Mouse (Mus musculus) frontal cortex, postnatal 10 days (tissue): ENCODE results near the gene Nlgn1.

Source experiments
- DNase-seq, 2 experiments: peaks; one replicate each; pipeline ENCODE4 v3.0.0; 2022; ENCODE audit warnings: low spot score in 2 of 2, mixed read lengths in 1 of 2

Nlgn1 gene

DNA sequence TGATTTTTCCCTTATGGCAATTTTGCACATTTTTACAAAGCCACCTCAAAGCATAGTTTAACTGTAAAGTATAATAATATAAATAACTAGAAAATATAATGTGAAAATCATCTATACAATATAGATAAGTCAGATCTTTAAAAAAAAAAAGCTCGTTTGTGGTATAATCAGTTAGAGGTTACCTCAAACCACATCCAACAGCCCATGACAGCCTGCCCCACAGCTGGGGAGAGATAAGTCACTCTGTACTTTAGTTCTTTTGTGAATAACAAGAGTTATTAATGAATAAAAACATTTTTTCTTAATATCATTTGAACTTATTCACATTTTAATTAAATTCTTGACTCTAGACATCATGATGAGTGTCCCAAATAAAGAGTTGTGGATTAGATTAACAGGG is 130.8 kb downstream of the Nlgn1 start:
- no peak for DNase-seq

- no peak for DNase-seq
Observed at GRCm38 (mm10) chr3:26194970-26195369, 137.3 kb downstream of the Nlgn1 start.

- DNase-seq, result no peak
Observed at GRCm38 (mm10) chr3:26181013-26181412, 151.2 kb downstream of the Nlgn1 start.

- DNase-seq, result no peak
Observed at GRCm38 (mm10) chr3:26175371-26175770, 156.9 kb downstream of the Nlgn1 start.

DNA sequence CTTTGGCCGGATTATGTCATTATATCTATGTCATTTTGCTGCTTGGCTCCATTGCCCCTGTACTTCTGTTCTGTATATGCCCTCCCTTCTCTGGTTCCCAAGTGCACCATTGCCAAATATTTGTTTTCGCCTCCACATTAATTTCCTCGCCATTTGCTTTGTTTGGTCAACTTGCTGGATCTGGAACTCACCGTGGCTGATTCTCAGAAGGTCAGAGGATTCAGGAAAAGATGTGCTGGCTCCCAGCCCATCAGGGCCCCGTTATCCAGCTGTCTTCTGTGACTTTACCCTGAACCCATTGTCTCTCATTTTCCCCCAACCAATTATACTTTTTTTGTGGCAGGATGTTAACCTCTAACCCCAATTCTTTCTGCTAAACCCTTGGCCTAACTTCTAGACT is 158.0 kb downstream of the Nlgn1 start:
- no peak for DNase-seq

DNA sequence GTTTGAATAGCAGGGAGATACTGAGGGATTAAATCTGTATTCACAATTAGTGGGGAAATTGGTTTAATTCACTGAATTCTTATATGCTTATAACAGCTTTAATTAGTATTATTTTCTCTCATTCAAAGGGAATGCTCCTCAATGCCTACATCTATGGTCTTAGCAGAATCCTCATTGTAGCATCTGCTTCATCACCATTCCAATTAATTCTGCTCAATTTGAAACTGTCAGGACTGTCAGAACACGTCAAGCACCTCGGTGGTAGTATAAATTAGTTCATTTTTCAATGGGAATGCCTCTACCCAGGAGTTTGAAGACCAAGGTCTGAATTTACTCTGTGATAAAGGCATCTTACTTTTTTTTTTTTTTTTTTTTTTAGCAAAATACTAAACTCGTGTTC is 158.6 kb downstream of the Nlgn1 start:
- no peak for DNase-seq

DNA sequence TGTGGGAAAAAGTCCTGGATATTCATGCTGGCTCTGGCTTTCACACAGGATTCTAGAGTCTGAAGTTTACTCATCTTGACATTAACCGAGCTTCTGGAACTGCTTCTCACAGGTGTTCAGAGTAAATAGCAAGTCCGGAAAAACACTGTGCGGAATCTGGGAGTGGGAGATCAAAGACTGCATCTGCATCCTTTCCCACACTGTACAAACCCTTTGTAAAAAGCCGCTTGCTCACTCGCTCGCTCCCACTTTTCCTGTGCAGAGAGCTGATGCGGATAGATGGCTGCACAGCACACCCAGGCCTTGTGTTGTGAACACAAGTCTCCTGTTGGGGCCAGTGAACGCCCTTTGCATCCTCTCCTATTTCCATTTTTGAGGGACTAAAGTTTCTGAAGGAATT is 165.5 kb downstream of the Nlgn1 start:
- DNase-seq, result no peak

- peak; percentile 22 to 64 for DNase-seq
Observed at GRCm38 (mm10) chr3:26153782-26154181, 178.5 kb downstream of the Nlgn1 start.

DNA sequence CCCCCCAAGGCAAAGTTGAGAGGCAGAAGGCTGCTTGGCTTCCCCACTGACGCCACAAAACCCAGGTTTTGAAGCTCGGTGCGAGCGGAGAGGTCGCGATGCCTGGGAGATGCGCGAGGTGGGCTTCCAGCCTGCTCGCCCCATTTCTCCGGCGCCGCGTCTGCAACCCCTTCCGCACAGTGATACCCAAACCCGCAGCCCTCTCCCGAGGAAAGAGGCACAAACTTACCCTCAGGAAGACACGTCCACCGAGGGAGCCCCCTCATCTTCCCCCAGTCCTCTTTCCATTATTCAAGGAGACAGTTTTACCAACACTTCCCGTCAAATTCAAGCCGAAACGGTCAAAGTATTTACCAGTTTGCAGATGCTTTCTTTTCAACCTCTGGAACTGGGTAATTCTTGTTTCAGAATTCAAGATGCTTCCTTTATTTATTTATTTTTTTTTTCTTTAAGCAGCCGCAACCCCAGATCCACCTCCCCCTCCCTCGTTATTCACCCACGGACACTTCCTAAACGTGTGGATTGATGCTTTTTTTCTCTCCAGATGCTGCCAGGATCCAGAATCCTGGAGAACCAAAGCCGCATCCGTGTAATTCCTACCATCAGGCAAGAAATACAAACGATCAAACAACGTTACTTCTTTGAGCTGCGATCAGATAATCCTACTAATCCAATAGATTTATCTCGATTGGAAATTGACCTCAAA is 179.1 kb downstream of the Nlgn1 start:
- DNase-seq, result peak; percentile 13 to 54

- peak; percentile 9 to 32 for DNase-seq
Observed at GRCm38 (mm10) chr3:26152510-26153035, 179.7 kb downstream of the Nlgn1 start.

GRCm38 (mm10) chr3:26151351-26152020 is 180.8 kb downstream of the Nlgn1 start:
- no peak for DNase-seq

- DNase-seq, result no peak
Observed at GRCm38 (mm10) chr3:26146174-26146573, 186.1 kb downstream of the Nlgn1 start.

DNA sequence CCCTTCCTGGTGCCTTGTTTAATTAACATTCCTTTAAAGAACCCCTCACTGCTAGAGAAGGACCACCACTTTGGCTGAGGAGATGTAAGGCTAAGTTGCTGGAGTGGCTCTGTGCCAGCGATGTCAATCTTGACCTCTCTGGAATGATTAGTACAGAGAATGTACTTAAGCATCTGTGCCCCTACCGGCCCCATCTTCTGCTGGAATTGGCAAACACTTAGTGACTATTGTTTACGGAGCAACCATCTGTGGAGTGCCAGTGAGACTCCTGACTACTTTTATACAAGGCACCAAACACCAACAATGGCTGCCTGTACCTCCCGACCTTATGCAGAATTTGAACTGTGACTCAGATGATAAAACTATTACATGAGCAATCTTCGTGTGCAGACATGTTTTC is 186.8 kb downstream of the Nlgn1 start:
- no peak for DNase-seq

DNA sequence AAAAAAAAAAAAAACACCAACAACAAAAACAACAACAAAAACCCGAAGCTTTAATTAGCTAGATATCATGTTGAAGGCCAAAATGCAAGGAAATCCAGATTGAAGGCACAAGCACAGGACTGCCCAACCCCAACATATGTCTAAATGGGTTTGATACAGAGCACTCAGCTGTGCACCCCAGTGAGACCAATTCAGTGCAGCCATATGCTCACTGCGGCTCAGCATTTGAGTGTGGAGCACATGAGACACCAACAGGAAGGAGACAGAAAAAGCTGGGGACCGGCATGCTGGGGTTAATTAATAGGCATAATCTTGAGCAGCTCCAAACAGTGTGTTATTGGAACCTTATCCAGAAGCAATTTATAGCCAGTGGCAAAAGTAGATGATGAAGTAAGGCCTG is 190.7 kb downstream of the Nlgn1 start:
- DNase-seq, result no peak

GRCm38 (mm10) chr3:26134839-26135651 is 197.2 kb downstream of the Nlgn1 start:
- no peak for DNase-seq

- no peak for DNase-seq
Observed at GRCm38 (mm10) chr3:26130919-26131318, 201.3 kb downstream of the Nlgn1 start.

- DNase-seq, result no peak
Observed at GRCm38 (mm10) chr3:26129455-26129854, 202.8 kb downstream of the Nlgn1 start.

DNA sequence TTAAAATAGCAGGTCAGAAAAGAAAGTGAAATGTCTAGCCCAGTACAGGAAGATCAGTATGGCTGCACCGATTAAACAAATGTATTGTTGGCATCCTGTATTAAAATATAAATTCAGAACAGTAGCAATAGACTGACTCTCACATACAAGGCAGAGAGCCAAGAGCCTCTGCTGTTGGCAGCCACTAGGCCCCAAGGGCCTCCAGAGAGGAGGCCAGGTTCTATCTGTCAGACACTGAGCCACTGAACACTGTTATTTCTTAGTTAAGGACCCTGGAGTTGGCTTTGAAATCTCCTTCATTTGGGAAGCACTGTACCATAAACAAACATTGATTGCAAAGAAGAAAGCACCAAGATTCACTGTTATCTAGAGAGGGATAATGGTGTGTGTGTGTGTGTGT is 215.2 kb downstream of the Nlgn1 start:
- no peak for DNase-seq

- DNase-seq, result no peak
Observed at GRCm38 (mm10) chr3:26106361-26106760, 225.9 kb downstream of the Nlgn1 start.

- no peak for DNase-seq
Observed at GRCm38 (mm10) chr3:26105528-26105927, 226.7 kb downstream of the Nlgn1 start.

GRCm38 (mm10) chr3:26102271-26102670 is 230.0 kb downstream of the Nlgn1 start:
- DNase-seq, result no peak

GRCm38 (mm10) chr3:26095551-26095950 is 236.7 kb downstream of the Nlgn1 start:
- DNase-seq, result no peak
